Mouse (Mus musculus): ENCODE data around the gene Msrb1. TPM values are rescaled to one million over a fixed set of nuclear protein-coding genes. Genes with fewer than 3 reads are reported as not detected.

Msrb1 gene
- 5.8 TPM for polyA plus RNA-seq (2014; fragmentation: Illumina TruSeq; extraction: RNeasy Lipid Tissue Mini Kit (QIAGEN cat#74804); ENCODE audit: low read depth, low replicate concordance)

DNA sequence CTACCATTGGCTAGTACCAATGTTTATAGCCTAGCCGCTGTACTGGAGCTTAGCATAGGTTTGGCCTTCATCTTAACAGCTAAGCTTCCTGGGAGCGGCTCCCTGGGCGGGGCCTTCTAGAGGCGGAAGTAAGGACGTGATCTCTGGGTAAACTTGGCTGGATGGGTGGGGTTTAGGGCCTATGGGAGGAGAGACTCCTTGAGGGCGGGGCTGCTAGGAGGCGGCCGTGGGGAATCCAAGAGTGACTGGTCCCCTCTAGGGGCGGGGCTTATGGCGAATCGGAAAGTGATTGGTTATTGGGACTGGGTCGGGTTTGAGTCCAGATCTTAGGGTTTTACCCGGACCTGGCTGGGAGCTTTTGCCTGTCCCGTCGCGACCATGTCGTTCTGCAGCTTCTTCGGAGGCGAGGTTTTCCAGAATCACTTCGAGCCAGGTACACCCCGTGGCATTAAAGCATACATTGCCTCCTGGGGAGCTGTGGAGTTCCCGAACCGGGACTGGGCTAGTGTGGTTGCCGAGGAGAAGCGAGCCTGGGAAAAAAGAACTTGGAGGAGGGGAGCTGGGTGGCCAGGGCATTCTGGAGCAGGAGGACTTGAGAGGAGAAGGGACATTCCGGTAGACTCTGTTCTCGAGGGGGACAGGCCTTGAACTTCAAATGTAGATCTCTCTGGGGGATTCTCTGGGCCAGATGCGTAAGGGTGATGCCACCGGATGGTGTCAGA is at the start of gene Msrb1:
Msrb1 (plus strand) TSS at position 313 of the 722 bp plus-strand sequence.

DNA sequence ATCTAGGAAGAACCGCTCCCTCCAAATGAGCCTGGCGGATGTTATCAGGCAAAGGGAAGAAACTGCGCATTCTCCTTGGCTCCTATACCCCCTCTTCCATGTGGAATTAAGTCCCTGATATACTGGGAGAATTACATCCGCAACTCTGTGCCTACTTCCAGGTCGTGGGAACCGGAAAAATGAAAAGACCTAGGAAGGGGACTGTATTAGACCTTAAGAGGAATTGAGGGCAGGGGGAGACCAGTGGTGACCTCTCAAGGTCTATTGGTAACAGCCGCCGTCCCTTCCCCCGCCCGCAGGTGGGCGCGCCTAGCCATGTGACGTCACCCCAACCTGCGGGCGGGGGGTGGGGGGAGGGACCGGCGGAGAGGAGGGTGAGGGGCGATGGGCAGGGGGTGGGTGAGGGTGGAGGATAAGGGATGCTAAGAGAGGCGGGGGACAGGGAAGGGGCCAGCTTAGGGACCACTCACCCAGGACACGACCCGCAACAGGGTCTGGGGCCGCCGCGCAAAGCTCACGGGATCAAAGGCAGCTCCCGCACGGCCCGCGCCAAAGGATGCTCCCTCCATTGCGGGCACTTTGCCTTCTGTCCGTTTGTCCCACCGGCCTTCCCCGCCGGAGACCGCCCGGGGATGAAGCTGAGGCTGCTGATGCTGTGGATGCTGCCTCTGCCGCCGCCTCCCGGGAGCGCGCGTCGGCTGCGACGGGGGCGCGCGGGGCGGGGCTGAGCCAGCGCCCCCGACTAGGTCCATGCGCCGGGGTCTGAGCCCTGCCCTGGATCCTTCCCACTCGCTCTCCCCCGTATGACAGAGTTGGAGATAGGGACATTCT is 47.0 kb upstream of the Msrb1 start, which contains the start of gene Syngr3:
Syngr3 (minus strand) TSS at position 705 of the 831 bp plus-strand sequence.

DNA sequence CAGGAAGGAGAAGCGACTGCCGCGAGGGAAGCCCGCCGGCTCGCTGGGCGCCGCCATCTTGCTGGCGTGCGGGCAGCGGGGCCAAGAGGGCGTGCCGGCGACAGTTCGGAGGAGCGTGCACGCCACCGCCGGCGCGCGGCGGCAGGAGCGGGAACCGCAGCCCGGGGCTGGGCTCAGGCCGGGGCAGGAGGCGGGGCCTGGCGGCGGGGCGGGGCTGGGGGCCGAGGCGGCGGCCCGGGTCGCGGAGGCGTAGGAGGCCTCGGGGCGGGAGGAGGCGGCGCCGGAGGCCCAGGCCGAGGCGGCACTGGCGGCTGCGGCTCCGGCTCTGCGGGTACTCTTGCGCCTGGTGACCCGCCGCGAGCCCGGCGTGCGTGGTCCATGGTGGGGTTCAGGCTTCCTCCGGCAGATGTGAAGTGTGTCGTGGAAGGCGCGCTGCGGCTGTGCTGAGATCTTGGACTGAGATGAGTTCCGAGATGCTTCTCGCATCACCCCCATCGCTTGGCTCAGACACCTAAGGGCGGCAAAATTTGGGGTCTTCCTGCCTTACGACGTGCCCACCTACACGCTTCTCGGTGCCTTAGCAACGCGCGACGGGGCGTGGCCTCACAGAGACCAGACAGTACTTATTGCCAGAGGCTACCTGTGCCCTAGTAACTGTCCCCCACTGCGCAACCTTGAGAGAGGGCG is 40.3 kb upstream of the Msrb1 start, which contains the start of the genes Gfer and Noxo1:
Gfer (minus strand) TSS at position 146 of the 687 bp plus-strand sequence.
Noxo1 (plus strand) TSS at position 224 of the 687 bp plus-strand sequence.

DNA sequence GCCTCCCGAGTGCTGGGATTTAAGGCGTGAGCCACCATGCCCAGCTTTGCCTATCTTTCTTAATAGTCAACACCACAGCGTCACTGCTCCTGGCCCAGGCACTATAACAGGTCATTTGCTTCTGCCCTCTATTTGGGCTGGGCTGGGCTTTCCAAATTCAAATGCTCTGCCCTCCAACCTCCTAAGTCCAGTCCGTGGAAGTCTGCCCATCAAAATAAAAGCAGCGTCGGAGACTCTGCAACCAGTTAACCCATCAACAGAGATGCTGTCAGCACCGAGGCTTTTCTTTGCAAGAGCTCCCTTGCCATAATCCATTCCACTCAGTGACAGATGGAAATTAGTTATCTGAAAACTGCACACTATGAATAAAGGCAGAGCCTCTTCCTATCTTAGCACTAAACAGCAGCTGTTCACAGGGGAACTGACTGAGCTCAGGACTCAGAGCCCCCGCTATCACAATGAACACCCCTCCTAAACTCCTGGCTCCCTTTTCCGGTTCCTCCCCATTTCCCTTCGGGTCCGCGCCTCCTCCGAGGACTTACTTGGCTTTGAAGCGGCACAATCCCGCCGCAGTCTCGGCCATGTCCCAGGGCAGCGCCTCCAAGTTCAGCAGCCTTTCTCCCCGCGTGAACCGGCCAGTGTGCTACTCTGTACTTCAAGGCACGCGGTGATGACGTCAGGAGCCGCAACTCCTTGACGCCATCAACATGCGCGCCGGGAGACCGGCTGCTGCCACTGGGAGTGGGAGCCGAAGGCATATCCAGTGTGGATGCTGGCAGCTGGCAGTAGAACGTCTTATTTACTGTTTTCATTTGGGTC is 29.3 kb upstream of the Msrb1 start, which contains the start of gene Tbl3:
Tbl3 (minus strand) TSS at position 679 of the 819 bp plus-strand sequence.

DNA sequence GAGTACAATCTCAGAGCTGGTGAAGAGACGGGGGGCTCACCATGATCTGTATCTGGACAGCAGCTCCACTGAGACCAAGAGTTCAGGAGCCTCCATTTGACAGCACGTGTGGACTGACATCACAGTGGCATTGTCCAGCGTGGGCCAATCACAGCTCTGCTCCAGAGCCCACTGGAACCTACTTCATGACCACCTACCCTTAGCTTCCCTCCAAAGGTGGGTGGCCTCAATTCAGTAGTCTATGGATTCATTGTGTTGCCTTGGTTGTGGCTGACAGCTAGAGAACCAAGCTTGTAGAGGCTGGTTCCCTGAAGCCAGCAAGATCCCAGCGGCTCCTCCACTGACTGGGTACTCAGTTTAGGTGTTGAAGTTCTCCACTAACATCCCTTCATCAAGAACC is 18.5 kb upstream of the Msrb1 start, which contains the start of the genes Rnf151 and Rps2:
Rnf151 (minus strand) TSS at position 121 of the 400 bp plus-strand sequence.
Rps2 (plus strand) TSS at position 174 of the 400 bp plus-strand sequence.

DNA sequence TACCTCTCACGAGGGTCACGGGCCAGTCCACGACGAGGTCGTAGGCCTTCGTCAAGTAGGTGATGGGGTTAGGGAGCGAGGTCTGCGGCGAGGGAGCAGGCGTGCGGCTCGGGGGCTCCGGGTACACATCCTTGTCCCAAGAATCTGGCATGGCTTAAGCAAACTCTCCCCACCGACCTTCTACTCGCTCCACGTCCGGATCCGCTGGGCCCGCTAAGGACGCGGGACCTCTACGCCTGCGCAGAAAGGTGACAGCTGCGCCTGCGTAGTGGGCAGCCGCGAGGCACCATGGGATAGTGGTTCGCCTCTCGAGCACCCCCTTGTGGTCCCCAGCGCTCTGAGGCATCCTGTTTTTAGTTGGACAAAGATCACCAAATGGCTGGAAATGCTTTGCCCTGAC is 12.3 kb upstream of the Msrb1 start, which contains the start of gene Ndufb10:
Ndufb10 (minus strand) TSS at position 295 of the 400 bp plus-strand sequence.

DNA sequence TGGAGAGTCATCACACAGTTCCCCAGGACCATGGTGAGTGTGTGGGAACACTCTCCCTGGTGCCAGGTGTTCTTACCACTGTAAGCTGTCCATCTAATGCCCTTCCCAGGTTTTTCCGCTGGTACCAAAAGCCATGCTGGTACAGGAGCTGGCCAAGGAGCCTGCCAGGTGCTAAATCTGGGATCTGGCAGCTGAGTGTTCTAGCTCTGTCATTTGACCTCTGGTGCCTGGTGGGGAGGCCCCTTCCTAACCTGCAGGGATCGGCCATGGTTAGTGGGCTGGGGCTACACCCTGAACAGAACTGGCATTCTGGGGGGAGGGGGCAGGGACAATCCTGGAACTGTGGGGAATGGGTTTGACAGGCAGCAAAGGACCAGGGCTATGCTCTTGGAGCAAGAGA is 8.8 kb upstream of the Msrb1 start, which contains the start of gene Rpl3l:
Rpl3l (plus strand) TSS at position 203 of the 400 bp plus-strand sequence.

DNA sequence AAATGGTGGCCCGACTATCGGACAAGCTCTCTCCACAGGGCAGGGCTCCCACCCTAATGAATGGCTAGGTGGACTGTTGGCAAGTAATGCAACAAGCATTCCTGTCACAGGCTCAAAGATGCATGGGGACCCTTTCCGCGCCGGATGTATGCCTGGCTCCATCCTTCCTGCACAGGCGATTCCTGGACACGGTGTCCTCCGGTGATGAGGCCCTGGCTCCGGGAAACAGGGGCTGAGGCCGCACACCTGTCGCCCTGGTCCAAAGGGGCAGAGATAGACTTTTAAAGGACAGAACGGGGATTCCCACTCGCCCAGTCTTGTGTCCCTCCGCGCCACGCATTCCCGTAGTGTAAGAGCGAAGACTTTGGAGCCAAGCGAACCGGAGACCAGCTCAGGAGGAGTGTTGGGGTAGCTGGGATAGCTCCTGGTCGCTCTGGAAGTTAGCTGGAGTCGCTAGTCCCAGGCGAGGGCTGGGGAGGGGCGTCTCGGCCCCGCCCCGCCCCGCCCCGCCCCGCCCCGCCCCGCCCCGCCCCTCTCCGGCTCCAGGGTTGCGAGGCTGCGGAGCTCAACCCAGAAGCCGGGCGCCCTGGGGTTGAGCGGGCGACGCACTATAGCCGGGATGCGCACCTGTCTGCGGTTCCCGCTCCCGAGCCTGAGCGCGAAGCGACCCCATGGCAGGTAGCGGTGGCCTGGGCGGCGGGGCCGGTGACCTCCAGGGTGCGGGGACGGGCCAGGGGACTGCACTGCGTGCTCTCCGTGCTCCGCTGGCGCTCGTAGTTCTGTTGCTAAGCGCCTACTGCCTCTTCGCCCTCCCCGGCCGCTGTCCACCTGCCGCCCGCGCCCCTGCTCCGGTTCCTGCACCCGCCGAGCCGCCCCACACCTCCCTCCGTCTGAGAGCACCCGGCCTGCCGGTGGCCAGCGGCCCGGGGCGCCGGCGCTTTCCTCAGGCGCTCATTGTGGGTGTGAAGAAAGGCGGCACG is 16.3 kb downstream of the Msrb1 start, which contains the start of gene Hs3st6:
Hs3st6 (plus strand) TSS at position 574 of the 980 bp plus-strand sequence.

Other genes with a start within 250 kb of the Msrb1 start
- gene Caskin1, start 248.0 kb upstream of the Msrb1 start, polyA plus RNA-seq (2014; fragmentation: Illumina TruSeq; extraction: RNeasy Lipid Tissue Mini Kit (QIAGEN cat#74804); ENCODE audit: low read depth, low replicate concordance): 0.09 TPM
- 12.6 TPM for gene Traf7, start 208.7 kb upstream of the Msrb1 start, polyA plus RNA-seq (2014; fragmentation: Illumina TruSeq; extraction: RNeasy Lipid Tissue Mini Kit (QIAGEN cat#74804); ENCODE audit: low read depth, low replicate concordance)
- gene Rab26, start 202.4 kb upstream of the Msrb1 start, polyA plus RNA-seq (2014; fragmentation: Illumina TruSeq; extraction: RNeasy Lipid Tissue Mini Kit (QIAGEN cat#74804); ENCODE audit: low read depth, low replicate concordance): 0.35 TPM
- 12.2 TPM for gene Pkd1, start 186.8 kb upstream of the Msrb1 start, polyA plus RNA-seq (2014; fragmentation: Illumina TruSeq; extraction: RNeasy Lipid Tissue Mini Kit (QIAGEN cat#74804); ENCODE audit: low read depth, low replicate concordance)
- gene Tsc2, start 104.0 kb upstream of the Msrb1 start, polyA plus RNA-seq (2014; fragmentation: Illumina TruSeq; extraction: RNeasy Lipid Tissue Mini Kit (QIAGEN cat#74804); ENCODE audit: low read depth, low replicate concordance): 12.6 TPM
- 0.35 TPM for gene Nthl1, start 104.0 kb upstream of the Msrb1 start, polyA plus RNA-seq (2014; fragmentation: Illumina TruSeq; extraction: RNeasy Lipid Tissue Mini Kit (QIAGEN cat#74804); ENCODE audit: low read depth, low replicate concordance)
- gene Slc9a3r2, start 86.3 kb upstream of the Msrb1 start, polyA plus RNA-seq (2014; fragmentation: Illumina TruSeq; extraction: RNeasy Lipid Tissue Mini Kit (QIAGEN cat#74804); ENCODE audit: low read depth, low replicate concordance): 6.4 TPM
- not detected for gene Npw, start 78.2 kb upstream of the Msrb1 start, polyA plus RNA-seq (2014; fragmentation: Illumina TruSeq; extraction: RNeasy Lipid Tissue Mini Kit (QIAGEN cat#74804); ENCODE audit: low read depth, low replicate concordance)
- 3.1 TPM for gene Zfp598, start 67.0 kb upstream of the Msrb1 start, polyA plus RNA-seq (2014; fragmentation: Illumina TruSeq; extraction: RNeasy Lipid Tissue Mini Kit (QIAGEN cat#74804); ENCODE audit: low read depth, low replicate concordance)
- 1.1 TPM for gene Syngr3, start 46.7 kb upstream of the Msrb1 start, polyA plus RNA-seq (2014; fragmentation: Illumina TruSeq; extraction: RNeasy Lipid Tissue Mini Kit (QIAGEN cat#74804); ENCODE audit: low read depth, low replicate concordance)
- gene Gfer, start 40.5 kb upstream of the Msrb1 start, polyA plus RNA-seq (2014; fragmentation: Illumina TruSeq; extraction: RNeasy Lipid Tissue Mini Kit (QIAGEN cat#74804); ENCODE audit: low read depth, low replicate concordance): 13.7 TPM
- gene Noxo1, start 40.4 kb upstream of the Msrb1 start, polyA plus RNA-seq (2014; fragmentation: Illumina TruSeq; extraction: RNeasy Lipid Tissue Mini Kit (QIAGEN cat#74804); ENCODE audit: low read depth, low replicate concordance): 14.0 TPM
- not detected for gene Tbl3, start 29.0 kb upstream of the Msrb1 start, polyA plus RNA-seq (2014; fragmentation: Illumina TruSeq; extraction: RNeasy Lipid Tissue Mini Kit (QIAGEN cat#74804); ENCODE audit: low read depth, low replicate concordance)
- not detected for gene Rnf151, start 18.6 kb upstream of the Msrb1 start, polyA plus RNA-seq (2014; fragmentation: Illumina TruSeq; extraction: RNeasy Lipid Tissue Mini Kit (QIAGEN cat#74804); ENCODE audit: low read depth, low replicate concordance)
- gene Rps2, start 18.5 kb upstream of the Msrb1 start, polyA plus RNA-seq (2014; fragmentation: Illumina TruSeq; extraction: RNeasy Lipid Tissue Mini Kit (QIAGEN cat#74804); ENCODE audit: low read depth, low replicate concordance): 513 TPM
- gene Ndufb10, start 12.2 kb upstream of the Msrb1 start, polyA plus RNA-seq (2014; fragmentation: Illumina TruSeq; extraction: RNeasy Lipid Tissue Mini Kit (QIAGEN cat#74804); ENCODE audit: low read depth, low replicate concordance): 96.4 TPM
- gene Rpl3l, start 8.8 kb upstream of the Msrb1 start, polyA plus RNA-seq (2014; fragmentation: Illumina TruSeq; extraction: RNeasy Lipid Tissue Mini Kit (QIAGEN cat#74804); ENCODE audit: low read depth, low replicate concordance): not detected
- gene Hs3st6, start 16.3 kb downstream of the Msrb1 start, polyA plus RNA-seq (2014; fragmentation: Illumina TruSeq; extraction: RNeasy Lipid Tissue Mini Kit (QIAGEN cat#74804); ENCODE audit: low read depth, low replicate concordance): not detected
- gene Meiob, start 67.6 kb downstream of the Msrb1 start, polyA plus RNA-seq (2014; fragmentation: Illumina TruSeq; extraction: RNeasy Lipid Tissue Mini Kit (QIAGEN cat#74804); ENCODE audit: low read depth, low replicate concordance): 0.95 TPM
- gene Hagh, start 103.5 kb downstream of the Msrb1 start, polyA plus RNA-seq (2014; fragmentation: Illumina TruSeq; extraction: RNeasy Lipid Tissue Mini Kit (QIAGEN cat#74804); ENCODE audit: low read depth, low replicate concordance): 10.6 TPM
- gene Fahd1, start 113.7 kb downstream of the Msrb1 start, polyA plus RNA-seq (2014; fragmentation: Illumina TruSeq; extraction: RNeasy Lipid Tissue Mini Kit (QIAGEN cat#74804); ENCODE audit: low read depth, low replicate concordance): 194 TPM
- gene Igfals, start 129.4 kb downstream of the Msrb1 start, polyA plus RNA-seq (2014; fragmentation: Illumina TruSeq; extraction: RNeasy Lipid Tissue Mini Kit (QIAGEN cat#74804); ENCODE audit: low read depth, low replicate concordance): not detected
- gene Nubp2, start 149.7 kb downstream of the Msrb1 start, polyA plus RNA-seq (2014; fragmentation: Illumina TruSeq; extraction: RNeasy Lipid Tissue Mini Kit (QIAGEN cat#74804); ENCODE audit: low read depth, low replicate concordance): 2.7 TPM
- gene Spsb3, start 150.0 kb downstream of the Msrb1 start, polyA plus RNA-seq (2014; fragmentation: Illumina TruSeq; extraction: RNeasy Lipid Tissue Mini Kit (QIAGEN cat#74804); ENCODE audit: low read depth, low replicate concordance): not detected
- 2.0 TPM for gene Eme2, start 158.4 kb downstream of the Msrb1 start, polyA plus RNA-seq (2014; fragmentation: Illumina TruSeq; extraction: RNeasy Lipid Tissue Mini Kit (QIAGEN cat#74804); ENCODE audit: low read depth, low replicate concordance)
- 1.8 TPM for gene Mrps34, start 158.5 kb downstream of the Msrb1 start, polyA plus RNA-seq (2014; fragmentation: Illumina TruSeq; extraction: RNeasy Lipid Tissue Mini Kit (QIAGEN cat#74804); ENCODE audit: low read depth, low replicate concordance)
- 1.0 TPM for gene Nme3, start 159.9 kb downstream of the Msrb1 start, polyA plus RNA-seq (2014; fragmentation: Illumina TruSeq; extraction: RNeasy Lipid Tissue Mini Kit (QIAGEN cat#74804); ENCODE audit: low read depth, low replicate concordance)
- 7.2 TPM for gene Mapk8ip3, start 200.3 kb downstream of the Msrb1 start, polyA plus RNA-seq (2014; fragmentation: Illumina TruSeq; extraction: RNeasy Lipid Tissue Mini Kit (QIAGEN cat#74804); ENCODE audit: low read depth, low replicate concordance)
- 62.0 TPM for gene Jpt2, start 224.0 kb downstream of the Msrb1 start, polyA plus RNA-seq (2014; fragmentation: Illumina TruSeq; extraction: RNeasy Lipid Tissue Mini Kit (QIAGEN cat#74804); ENCODE audit: low read depth, low replicate concordance)

Measured in sigmoid colon, adult 10 weeks (tissue).